Mouse (Mus musculus): ENCODE measurements around the gene Angptl7.

Angptl7 gene

GRCm38 (mm10) chr4:148500410-148500867, at the start of gene Angptl7:
Gene Angptl7 (minus strand): TSS chr4:148500460.
- DNase-seq (ENCODE audit: low spot score in 2 of 2): no peak

GRCm38 (mm10) chr4:148549106-148549505, 48.8 kb upstream of the Angptl7 start:
- no peak for DNase-seq (ENCODE audit: low spot score in 2 of 2)

- DNase-seq (ENCODE audit: low spot score in 2 of 2): no peak
Measured at GRCm38 (mm10) chr4:148535876-148536275, 35.6 kb upstream of the Angptl7 start.

- DNase-seq (ENCODE audit: low spot score in 2 of 2): no peak
Measured at GRCm38 (mm10) chr4:148533613-148534328, 33.5 kb upstream of the Angptl7 start.

- DNase-seq (ENCODE audit: low spot score in 2 of 2): no peak
Measured at GRCm38 (mm10) chr4:148532516-148532915, 32.3 kb upstream of the Angptl7 start.

- no peak for DNase-seq (ENCODE audit: low spot score in 2 of 2)
Measured at GRCm38 (mm10) chr4:148531341-148531740, 31.1 kb upstream of the Angptl7 start.

- DNase-seq (ENCODE audit: low spot score in 2 of 2): no peak
Measured at GRCm38 (mm10) chr4:148530778-148531177, 30.5 kb upstream of the Angptl7 start.

GRCm38 (mm10) chr4:148530351-148530750, 30.1 kb upstream of the Angptl7 start:
- DNase-seq (ENCODE audit: low spot score in 2 of 2): no peak

GRCm38 (mm10) chr4:148527158-148527910, 27.1 kb upstream of the Angptl7 start:
- DNase-seq (ENCODE audit: low spot score in 2 of 2): no peak

GRCm38 (mm10) chr4:148523538-148523937, 23.3 kb upstream of the Angptl7 start:
- DNase-seq (ENCODE audit: low spot score in 2 of 2): no peak

- DNase-seq (ENCODE audit: low spot score in 2 of 2): no peak
Measured at GRCm38 (mm10) chr4:148518235-148518795, 18.1 kb upstream of the Angptl7 start.

GRCm38 (mm10) chr4:148517809-148518208, 17.5 kb upstream of the Angptl7 start:
- DNase-seq (ENCODE audit: low spot score in 2 of 2): no peak

GRCm38 (mm10) chr4:148515313-148515712, 15.1 kb upstream of the Angptl7 start:
- DNase-seq (ENCODE audit: low spot score in 2 of 2): peak in 1 of 2 experiments; percentile 37

- DNase-seq (ENCODE audit: low spot score in 2 of 2): no peak
Measured at GRCm38 (mm10) chr4:148513021-148513559, 12.8 kb upstream of the Angptl7 start.

GRCm38 (mm10) chr4:148511334-148511733, 11.1 kb upstream of the Angptl7 start:
- DNase-seq (ENCODE audit: low spot score in 2 of 2): no peak

GRCm38 (mm10) chr4:148510691-148511090, 10.4 kb upstream of the Angptl7 start:
- no peak for DNase-seq (ENCODE audit: low spot score in 2 of 2)

- no peak for DNase-seq (ENCODE audit: low spot score in 2 of 2)
Measured at GRCm38 (mm10) chr4:148509450-148510084, 9.3 kb upstream of the Angptl7 start.

- DNase-seq (ENCODE audit: low spot score in 2 of 2): no peak
Measured at GRCm38 (mm10) chr4:148508084-148508849, 8.0 kb upstream of the Angptl7 start.

GRCm38 (mm10) chr4:148507585-148507984, 7.3 kb upstream of the Angptl7 start:
- DNase-seq (ENCODE audit: low spot score in 2 of 2): no peak

GRCm38 (mm10) chr4:148504497-148504959, 4.3 kb upstream of the Angptl7 start:
- DNase-seq (ENCODE audit: low spot score in 2 of 2): no peak
